Mouse (Mus musculus) thymus, postnatal 36 days (tissue): ENCODE measurements around the gene Fry.
"Not testable (repeated sequence)": the region's sequence is repeated elsewhere in the genome, so short reads cannot be mapped to it uniquely, and the experiment has no call there.

Experiments used
- DNase-seq, 2 experiments: peaks; one replicate each; pipeline ENCODE4 v3.0.0; 2022; ENCODE audit warnings: mixed read lengths in 2 of 2

The Fry gene

DNA sequence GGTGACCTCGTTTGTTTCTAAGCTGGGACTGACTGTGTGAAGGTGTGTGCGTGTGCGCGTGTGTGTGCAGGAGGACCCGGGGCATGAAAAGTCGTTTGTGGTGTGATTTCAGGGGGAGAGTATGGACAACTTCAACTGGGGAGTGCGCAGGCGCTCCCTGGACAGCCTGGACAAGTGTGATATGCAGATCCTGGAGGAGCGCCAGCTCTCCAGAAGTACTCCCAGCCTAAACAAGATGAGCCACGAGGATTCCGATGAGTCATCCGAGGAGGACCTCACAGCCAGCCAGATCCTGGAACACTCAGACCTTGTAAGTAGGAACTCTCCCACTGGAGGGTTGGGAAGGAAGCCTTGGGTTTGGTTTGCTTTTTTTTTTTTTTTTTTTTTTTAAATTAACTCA lies 347.7 kb downstream of the Fry start:
- no peak for DNase-seq

DNA sequence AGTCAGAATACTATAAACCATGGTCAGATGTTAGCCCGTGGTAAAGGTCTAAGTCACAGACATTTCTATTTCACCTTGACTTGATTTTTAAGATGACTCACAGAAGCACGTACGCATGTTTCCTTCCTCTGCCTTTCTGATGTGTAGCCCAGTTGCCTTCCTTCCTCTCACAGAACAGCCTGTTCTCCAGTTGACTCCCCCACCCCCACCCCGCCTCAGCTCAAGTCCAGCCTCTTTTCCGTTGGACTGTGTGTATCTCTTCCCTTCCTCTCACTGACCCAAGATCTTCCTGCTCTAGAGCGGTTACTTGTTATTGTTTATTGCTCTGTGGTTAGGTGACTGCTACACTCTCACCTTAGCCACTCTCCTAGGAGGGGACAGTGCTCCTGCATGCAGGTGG lies 350.0 kb downstream of the Fry start:
- DNase-seq: no peak

GRCm38 (mm10) chr5:150477364-150477763 lies 358.9 kb downstream of the Fry start:
- DNase-seq: no peak

DNA sequence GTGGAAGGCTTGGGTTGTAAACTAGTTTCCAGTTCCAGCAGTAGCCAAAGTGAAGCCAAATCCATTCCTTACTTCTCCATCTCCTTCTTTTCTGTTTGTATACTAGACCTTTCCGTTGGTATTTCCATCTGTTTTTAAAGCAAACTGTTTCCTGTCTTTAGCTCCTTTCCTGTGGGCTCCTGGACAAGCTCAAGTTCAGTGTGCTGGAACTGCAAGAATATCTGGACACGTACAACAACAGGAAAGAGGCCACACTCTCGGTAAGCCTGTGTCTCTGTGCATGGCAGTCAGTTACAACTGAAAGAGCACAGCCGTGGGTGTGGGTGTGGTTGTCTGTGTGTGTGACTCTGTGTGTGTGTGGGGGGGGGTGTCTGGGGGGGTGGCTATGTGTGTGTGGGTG lies 360.2 kb downstream of the Fry start:
- no peak for DNase-seq

DNA sequence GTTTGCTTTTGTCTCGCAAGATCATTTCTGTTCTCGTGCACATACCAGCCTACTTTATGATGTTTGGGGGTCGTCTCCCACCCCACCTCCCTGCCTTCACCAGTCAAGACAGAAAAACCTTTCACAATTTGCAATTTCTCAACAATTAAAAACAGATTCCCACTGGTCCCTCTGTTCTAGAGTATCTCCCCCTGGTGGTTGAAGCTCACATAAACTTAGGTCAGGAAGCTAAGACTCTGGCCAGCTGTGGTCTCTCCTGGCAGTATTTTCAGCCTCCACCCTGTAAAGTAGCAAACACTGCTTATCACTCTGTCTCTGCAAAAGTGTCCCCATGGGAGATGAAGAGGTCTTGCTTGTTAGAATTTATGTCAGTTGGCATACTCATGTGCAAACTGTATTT lies 366.8 kb downstream of the Fry start:
- no peak for DNase-seq

DNA sequence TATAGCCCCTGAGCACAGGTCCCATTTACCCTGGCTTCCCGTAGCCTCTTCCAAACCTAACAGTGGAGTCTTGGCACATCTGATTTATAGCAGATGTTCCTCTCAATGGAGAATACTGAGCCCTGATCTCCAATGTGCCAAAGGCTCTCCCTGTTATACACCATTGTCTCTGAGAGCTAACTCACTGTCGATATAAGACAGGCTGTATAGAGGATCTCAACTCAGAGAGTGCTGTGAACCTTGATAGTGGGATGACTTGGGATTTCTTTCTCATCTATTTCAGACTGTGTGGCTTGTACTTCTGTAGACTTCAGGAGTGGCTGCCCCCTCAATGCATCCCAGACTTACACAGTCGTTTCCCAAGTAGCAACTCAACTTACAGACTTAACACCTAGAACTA lies 371.8 kb downstream of the Fry start:
- no peak for DNase-seq

DNA sequence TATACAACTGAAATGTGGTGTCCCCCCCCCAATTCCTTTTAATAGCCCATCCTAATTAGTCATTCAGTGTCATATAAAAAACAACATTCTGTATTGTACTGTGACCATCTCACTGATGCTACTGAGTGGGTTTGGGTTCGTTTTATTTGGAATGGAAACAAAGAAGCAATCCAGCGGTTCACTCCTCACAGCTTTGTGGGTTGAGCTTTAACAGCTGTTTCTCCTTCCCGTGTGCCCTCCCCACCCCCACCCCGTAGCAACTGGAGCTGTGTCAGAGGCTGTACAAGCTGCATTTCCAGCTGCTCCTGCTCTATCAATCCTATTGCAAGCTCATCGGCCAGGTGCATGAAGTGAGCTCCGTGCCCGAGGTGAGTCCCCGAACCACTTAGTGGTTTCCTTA lies 372.4 kb downstream of the Fry start:
- DNase-seq: no peak

- not testable (repeated sequence) for DNase-seq
Observed at GRCm38 (mm10) chr5:150491573-150492173, 373.2 kb downstream of the Fry start.

DNA sequence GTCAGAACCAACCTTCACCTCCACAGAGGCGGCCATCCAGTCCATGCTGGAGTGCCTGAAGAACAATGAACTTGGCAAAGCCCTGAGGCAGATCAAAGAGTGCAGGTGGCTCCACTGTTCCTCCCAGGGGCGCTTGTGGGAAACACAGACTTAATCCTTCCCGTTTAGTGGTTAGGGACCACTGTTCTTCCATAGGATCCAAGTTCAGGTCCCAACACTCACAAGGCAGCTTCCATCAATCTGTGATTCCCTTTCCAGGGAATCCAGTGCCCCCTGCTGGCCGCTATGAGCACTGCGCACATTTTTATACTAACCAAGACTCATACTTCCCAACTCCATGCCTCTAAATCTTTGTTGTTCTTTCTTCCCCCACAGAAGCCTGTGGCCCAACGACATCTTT lies 377.3 kb downstream of the Fry start:
- peak; percentile 22 to 32 for DNase-seq

DNA sequence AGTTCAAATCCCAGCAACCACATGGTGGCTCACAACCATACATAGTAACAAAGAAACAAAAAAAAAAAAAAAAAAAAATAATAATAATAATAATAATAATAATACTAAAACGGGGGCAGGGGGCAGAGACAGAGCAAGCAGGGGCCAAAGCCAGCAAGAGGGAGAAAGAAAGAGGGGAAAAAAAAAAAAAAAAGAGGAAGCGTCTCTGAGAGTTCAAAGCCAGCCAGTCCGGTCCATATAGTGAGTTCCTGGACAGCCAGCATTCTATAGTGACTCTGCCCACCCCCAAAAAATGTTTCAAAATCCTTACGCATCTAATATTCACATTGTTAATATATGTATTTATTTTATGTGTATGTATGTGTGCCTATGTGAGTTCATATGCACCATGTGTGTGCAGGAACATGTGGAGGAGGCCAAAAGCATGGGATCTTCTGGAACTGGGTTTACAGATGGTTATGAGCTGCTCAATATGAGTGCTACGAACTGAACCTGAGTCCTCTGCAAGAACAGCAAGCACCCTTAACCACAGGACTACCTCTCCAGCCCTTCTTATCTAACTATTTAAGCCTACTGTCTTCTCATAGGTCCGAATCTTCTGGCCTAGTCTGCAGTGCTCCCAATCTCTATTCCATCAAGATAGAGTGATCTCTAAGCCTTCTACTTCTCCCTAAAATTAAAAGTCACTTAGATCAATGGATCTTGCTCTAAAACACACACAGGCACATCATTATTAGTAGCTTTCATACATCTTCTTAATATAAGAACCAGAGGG lies 392.2 kb downstream of the Fry start:
- DNase-seq: no peak

DNA sequence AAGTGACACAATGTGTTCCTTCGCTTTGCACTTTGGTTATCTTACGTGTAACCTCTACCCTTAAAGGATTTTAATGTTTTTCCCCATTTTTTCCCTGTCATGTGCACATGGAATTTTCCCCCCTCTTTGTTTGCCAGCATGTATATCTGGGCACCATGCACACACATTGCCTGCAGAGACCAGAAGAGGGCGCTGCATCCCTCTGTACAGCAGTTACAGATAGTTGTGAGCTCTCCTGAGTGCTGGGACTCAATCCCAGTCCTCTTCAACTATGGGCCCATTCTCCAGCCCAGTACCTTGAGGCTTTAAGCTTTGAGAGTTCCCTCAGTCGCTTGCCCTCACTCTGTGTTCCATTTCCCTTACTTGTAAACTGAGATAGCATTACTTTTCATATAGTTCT lies 394.8 kb downstream of the Fry start:
- DNase-seq: no peak

DNA sequence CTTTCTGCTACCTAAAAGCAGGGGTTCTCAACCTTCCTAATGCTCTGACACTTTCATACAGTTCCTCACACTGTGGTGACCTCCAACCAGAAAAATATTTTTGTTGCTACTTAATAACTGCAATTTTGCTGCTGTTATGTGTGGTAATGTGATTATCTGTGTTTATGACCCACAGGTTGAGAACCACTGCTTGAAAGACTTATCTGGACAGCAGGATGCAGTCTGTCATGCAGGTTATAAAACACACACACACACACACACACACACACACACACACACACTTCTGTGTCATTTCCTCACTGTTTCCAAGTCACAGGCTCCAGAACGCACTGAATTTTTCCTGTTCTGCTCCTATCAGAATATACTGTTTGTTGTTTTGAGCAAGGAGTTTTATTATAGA lies 395.6 kb downstream of the Fry start:
- DNase-seq: no peak

DNA sequence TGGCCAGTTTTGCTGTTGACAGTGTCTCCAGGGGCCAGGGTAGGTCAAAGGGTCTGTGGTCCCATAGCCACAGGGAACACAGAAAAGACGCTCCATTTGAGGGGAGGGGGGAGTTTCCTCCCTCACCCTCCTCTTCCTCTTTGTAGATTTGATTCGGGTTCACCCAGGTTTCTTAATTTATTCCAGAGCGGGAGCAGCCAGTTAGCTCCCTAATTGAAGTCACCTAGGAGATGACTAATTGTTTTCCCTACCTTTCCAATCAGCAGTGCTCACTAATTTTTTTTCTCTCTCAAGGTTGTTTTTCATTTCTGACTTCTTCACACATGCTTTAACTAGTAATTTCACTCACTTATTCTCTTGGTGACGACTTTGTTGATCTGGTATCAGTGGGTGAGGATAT lies 399.6 kb downstream of the Fry start, which contains the start of gene Zar1l:
Gene Zar1l (minus strand): TSS at position 101 of the 400 bp plus-strand sequence.
- no peak for DNase-seq

- DNase-seq: no peak
Observed at GRCm38 (mm10) chr5:150519551-150519950, 401.1 kb downstream of the Fry start.

- peak; percentile 89 to 90 for DNase-seq
Observed at GRCm38 (mm10) chr5:150521937-150522866, 403.8 kb downstream of the Fry start, which contains the start of gene Brca2. Gene Brca2 (plus strand): TSS chr5:150522630.

- no peak for DNase-seq
Observed at GRCm38 (mm10) chr5:150522867-150523234, 404.4 kb downstream of the Fry start.

DNA sequence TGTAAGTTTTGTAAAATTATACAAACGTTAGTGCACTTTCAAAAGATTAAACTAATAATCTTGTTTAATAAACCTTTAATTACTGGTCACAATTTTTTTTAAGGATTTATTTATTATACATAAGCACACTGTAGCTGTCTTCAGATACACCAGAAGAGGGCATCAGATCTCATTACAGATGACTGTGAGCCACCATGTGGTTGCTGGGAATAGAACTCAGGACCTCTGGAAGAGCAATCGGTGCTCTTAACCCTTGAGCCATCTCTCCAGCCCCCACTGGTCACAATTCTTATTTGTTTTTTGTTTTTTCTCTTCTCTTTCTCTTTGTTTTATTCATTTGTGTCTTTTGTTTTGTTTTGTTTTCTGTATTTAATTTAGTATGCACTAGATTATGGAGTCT lies 406.8 kb downstream of the Fry start:
- no peak for DNase-seq

- no peak for DNase-seq
Observed at GRCm38 (mm10) chr5:150541302-150541701, 422.9 kb downstream of the Fry start.

DNA sequence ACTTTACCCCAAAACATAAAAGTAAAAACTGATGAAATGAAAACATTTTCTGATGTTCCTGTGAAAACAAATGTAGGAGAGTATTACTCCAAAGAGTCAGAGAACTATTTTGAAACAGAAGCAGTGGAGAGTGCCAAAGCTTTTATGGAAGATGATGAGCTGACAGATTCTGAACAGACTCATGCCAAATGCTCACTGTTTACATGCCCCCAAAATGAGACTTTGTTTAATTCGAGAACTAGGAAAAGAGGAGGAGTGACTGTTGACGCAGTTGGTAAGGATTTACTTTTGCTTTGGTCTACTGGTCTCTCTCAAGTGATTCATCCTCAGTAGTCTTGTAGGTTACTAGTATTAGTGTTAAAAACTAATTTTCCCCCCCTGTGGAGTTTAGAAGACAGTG lies 424.7 kb downstream of the Fry start:
- no peak for DNase-seq
